Mouse (Mus musculus): Measurements from ENCODE around the gene Fbxo21. TPM values are rescaled to one million over a fixed set of nuclear protein-coding genes. Genes with fewer than 3 reads are reported as not detected.

Fbxo21 gene
- polyA plus RNA-seq, 1 experiment = 0.06 TPM

- no peak for TF ChIP-seq GATA1 (IDR thresholded peaks at IDR 0.05; ENCODE audit: low read length)
- TF ChIP-seq TAL1 (IDR thresholded peaks at IDR 0.05; ENCODE audit: low read length) = no peak
- no peaks in the 10 kb centered on the region for H3K4me1 ChIP-seq (ENCODE audit: control insufficient read depth)
- H3K9me3 ChIP-seq (ENCODE audit: control insufficient read depth, low read length) = no peaks in the 10 kb centered on the region
- peaks cover 54% of the 10 kb centered on the region for H3K36me3 ChIP-seq (ENCODE audit: control insufficient read depth)
- no peaks in the 10 kb centered on the region for H3K27me3 ChIP-seq (ENCODE audit: control insufficient read depth)
- H3K4me3 ChIP-seq (replicated peaks) = no peak overlapping the region
Observed at GRCm38 (mm10) chr5:118004619-118005018, 28.1 kb downstream of the Fbxo21 start.

- H3K4me1 ChIP-seq (ENCODE audit: control insufficient read depth) = no peaks in the 10 kb centered on the region
- peaks cover 47% of the 10 kb centered on the region for H3K36me3 ChIP-seq (ENCODE audit: control insufficient read depth)
- no peak overlapping the region for H3K4me3 ChIP-seq (replicated peaks)
- no peaks in the 10 kb centered on the region for H3K27me3 ChIP-seq (ENCODE audit: control insufficient read depth)
- H3K9me3 ChIP-seq (ENCODE audit: control insufficient read depth, low read length) = no peaks in the 10 kb centered on the region
- TF ChIP-seq TAL1 (IDR thresholded peaks at IDR 0.05; ENCODE audit: low read length) (no peak), GATA1 (IDR thresholded peaks at IDR 0.05; ENCODE audit: low read length) (no peak)
Observed at GRCm38 (mm10) chr5:118005728-118006127, 29.2 kb downstream of the Fbxo21 start.

- no peaks in the 10 kb centered on the region for H3K27me3 ChIP-seq (ENCODE audit: control insufficient read depth)
- TF ChIP-seq GATA1 (IDR thresholded peaks at IDR 0.05; ENCODE audit: low read length) (no peak), TAL1 (IDR thresholded peaks at IDR 0.05; ENCODE audit: low read length) (no peak)
- no peak overlapping the region for H3K4me3 ChIP-seq (replicated peaks)
- H3K4me1 ChIP-seq (ENCODE audit: control insufficient read depth) = no peaks in the 10 kb centered on the region
- no peaks in the 10 kb centered on the region for H3K9me3 ChIP-seq (ENCODE audit: control insufficient read depth, low read length)
- H3K36me3 ChIP-seq (ENCODE audit: control insufficient read depth) = peaks cover 29% of the 10 kb centered on the region
Observed at GRCm38 (mm10) chr5:118008344-118008743, 31.8 kb downstream of the Fbxo21 start.

- Histone ChIP-seq H3K27me3 (ENCODE audit: control insufficient read depth) (peaks cover 2% of the 10 kb centered on the region), H3K36me3 (ENCODE audit: control insufficient read depth) (peaks cover 21% of the 10 kb centered on the region), H3K4me3 (replicated peaks) (no peak overlapping the region), H3K9me3 (ENCODE audit: control insufficient read depth, low read length) (no peaks in the 10 kb centered on the region), H3K4me1 (ENCODE audit: control insufficient read depth) (no peaks in the 10 kb centered on the region)
- TF ChIP-seq TAL1 (IDR thresholded peaks at IDR 0.05; ENCODE audit: low read length) = no peak
- TF ChIP-seq GATA1 (IDR thresholded peaks at IDR 0.05; ENCODE audit: low read length) = no peak
Observed at GRCm38 (mm10) chr5:118010872-118011271, 34.3 kb downstream of the Fbxo21 start.

- H3K9me3 ChIP-seq (ENCODE audit: control insufficient read depth, low read length) = no peaks in the 10 kb centered on the region
- H3K4me3 ChIP-seq (replicated peaks) = no peak overlapping the region
- peaks cover 2% of the 10 kb centered on the region for H3K27me3 ChIP-seq (ENCODE audit: control insufficient read depth)
- H3K4me1 ChIP-seq (ENCODE audit: control insufficient read depth) = no peaks in the 10 kb centered on the region
- H3K36me3 ChIP-seq (ENCODE audit: control insufficient read depth) = peaks cover 18% of the 10 kb centered on the region
- TF ChIP-seq TAL1 (IDR thresholded peaks at IDR 0.05; ENCODE audit: low read length) (no peak), GATA1 (IDR thresholded peaks at IDR 0.05; ENCODE audit: low read length) (no peak)
Observed at GRCm38 (mm10) chr5:118011796-118012195, 35.3 kb downstream of the Fbxo21 start.

- H3K4me1 ChIP-seq (ENCODE audit: control insufficient read depth) = no peaks in the 10 kb centered on the region
- H3K27me3 ChIP-seq (ENCODE audit: control insufficient read depth) = peaks cover 2% of the 10 kb centered on the region
Observed at GRCm38 (mm10) chr5:118015028-118015427, 38.5 kb downstream of the Fbxo21 start.

GRCm38 (mm10) chr5:118015669-118016068 lies 39.1 kb downstream of the Fbxo21 start:
- peaks cover 2% of the 10 kb centered on the region for H3K27me3 ChIP-seq (ENCODE audit: control insufficient read depth)

More at GRCm38 (mm10) chr5:118015028-118015427, 38.5 kb downstream of the Fbxo21 start:
- Histone ChIP-seq H3K36me3 (ENCODE audit: control insufficient read depth) (no peaks in the 10 kb centered on the region; the same call in 1 of the 2 replicates), H3K9me3 (ENCODE audit: control insufficient read depth, low read length) (no peaks in the 10 kb centered on the region), H3K4me3 (replicated peaks) (no peak overlapping the region)
- TF ChIP-seq TAL1 (IDR thresholded peaks at IDR 0.05; ENCODE audit: low read length) (no peak), GATA1 (IDR thresholded peaks at IDR 0.05; ENCODE audit: low read length) (no peak)

GRCm38 (mm10) chr5:118017527-118017926 lies 41.0 kb downstream of the Fbxo21 start:
- no peaks in the 10 kb centered on the region for H3K4me1 ChIP-seq (ENCODE audit: control insufficient read depth)
- no peak overlapping the region for H3K4me3 ChIP-seq (replicated peaks)
- no peaks in the 10 kb centered on the region for H3K36me3 ChIP-seq (ENCODE audit: control insufficient read depth)
- TF ChIP-seq TAL1 (IDR thresholded peaks at IDR 0.05; ENCODE audit: low read length) (no peak), GATA1 (IDR thresholded peaks at IDR 0.05; ENCODE audit: low read length) (no peak)
- peaks cover 2% of the 10 kb centered on the region for H3K27me3 ChIP-seq (ENCODE audit: control insufficient read depth)
- H3K9me3 ChIP-seq (ENCODE audit: control insufficient read depth, low read length) = no peaks in the 10 kb centered on the region

More at GRCm38 (mm10) chr5:118015669-118016068, 39.1 kb downstream of the Fbxo21 start:
- H3K9me3 ChIP-seq (ENCODE audit: control insufficient read depth, low read length) = no peaks in the 10 kb centered on the region
- no peaks in the 10 kb centered on the region for H3K4me1 ChIP-seq (ENCODE audit: control insufficient read depth)
- no peak overlapping the region for H3K4me3 ChIP-seq (replicated peaks)
- H3K36me3 ChIP-seq (ENCODE audit: control insufficient read depth) = no peaks in the 10 kb centered on the region; the same call in 1 of the 2 replicates
- TF ChIP-seq TAL1 (IDR thresholded peaks at IDR 0.05; ENCODE audit: low read length) (no peak), GATA1 (IDR thresholded peaks at IDR 0.05; ENCODE audit: low read length) (no peak)

- Histone ChIP-seq H3K36me3 (ENCODE audit: control insufficient read depth) (no peaks in the 10 kb centered on the region), H3K27me3 (ENCODE audit: control insufficient read depth) (peaks cover 5% of the 10 kb centered on the region), H3K4me3 (replicated peaks) (no peak overlapping the region), H3K4me1 (ENCODE audit: control insufficient read depth) (no peaks in the 10 kb centered on the region), H3K9me3 (ENCODE audit: control insufficient read depth, low read length) (no peaks in the 10 kb centered on the region)
- TF ChIP-seq TAL1 (IDR thresholded peaks at IDR 0.05; ENCODE audit: low read length) (no peak), GATA1 (IDR thresholded peaks at IDR 0.05; ENCODE audit: low read length) (no peak)
Observed at GRCm38 (mm10) chr5:118019905-118020304, 43.4 kb downstream of the Fbxo21 start.

- TF ChIP-seq GATA1 (IDR thresholded peaks at IDR 0.05; ENCODE audit: low read length) (no peak), TAL1 (IDR thresholded peaks at IDR 0.05; ENCODE audit: low read length) (no peak)
- peaks cover 32% of the 10 kb centered on the region for H3K27me3 ChIP-seq (ENCODE audit: control insufficient read depth)
- no peaks in the 10 kb centered on the region for H3K36me3 ChIP-seq (ENCODE audit: control insufficient read depth)
- no peak overlapping the region for H3K4me3 ChIP-seq (replicated peaks)
- peaks cover 2% of the 10 kb centered on the region; the same call in 1 of the 2 replicates for H3K9me3 ChIP-seq (ENCODE audit: control insufficient read depth, low read length)
- H3K4me1 ChIP-seq (ENCODE audit: control insufficient read depth) = no peaks in the 10 kb centered on the region
Observed at GRCm38 (mm10) chr5:118023053-118023452, 46.5 kb downstream of the Fbxo21 start.
